Mouse (Mus musculus) testis, adult 2 months (tissue): ENCODE data around the gene Arl8b.

Experiments used
- CTCF ChIP-seq: fragments of 200-500 bp; IDR thresholded peaks from 2 replicates; pipeline ENCODE4 v1.5.1; 2012; ENCODE audit warnings: low read depth, mild to moderate bottlenecking, inconsistent platforms, low read length, moderate library complexity; ENCODE audit not compliant: control insufficient read depth, insufficient read depth, insufficient replicate concordance
- POLR2A ChIP-seq: fragments of 200-500 bp; IDR thresholded peaks from 2 replicates; pipeline ENCODE4 v1.6.1; 2012; ENCODE audit warnings: low read depth, mild to moderate bottlenecking, inconsistent platforms, low read length, moderate library complexity; ENCODE audit not compliant: control insufficient read depth

DNA sequence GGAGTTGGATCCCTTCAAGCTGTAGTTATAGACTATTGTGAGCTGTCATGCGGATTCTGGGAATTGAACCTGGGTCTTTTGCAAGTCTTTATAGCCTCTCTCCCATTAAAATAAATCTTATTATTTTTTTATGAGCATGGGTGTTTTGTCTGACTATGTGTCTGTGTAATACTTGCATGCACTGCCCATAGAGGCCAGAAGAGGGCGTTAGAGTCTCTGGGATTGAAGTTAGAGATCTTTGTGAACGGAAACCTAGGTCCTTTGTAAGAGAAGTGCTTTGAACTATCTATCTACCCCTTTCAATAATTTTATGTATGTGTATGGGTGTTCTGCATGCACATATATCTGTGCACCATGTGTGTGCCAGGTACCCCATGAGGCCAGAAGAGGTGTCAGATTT lies 24.5 kb downstream of the Arl8b start:
- TF ChIP-seq CTCF (no peak), POLR2A (no peak)
